Mouse (Mus musculus) testis, adult 2 months (tissue): ENCODE measurements around the gene Ank3. TPM values are rescaled to one million over a fixed set of nuclear protein-coding genes. Genes with fewer than 3 reads are reported as not detected.

Experiments
- H3K27ac ChIP-seq: fragments of 200-500 bp; 2 replicates; pipeline ENCODE4 v1.5.1; 2012; ENCODE audit warnings: low read depth, low read length; ENCODE audit not compliant: control insufficient read depth, insufficient read depth
- H3K27me3 ChIP-seq: fragments of 200-500 bp; 2 replicates; pipeline ENCODE4 v1.6.1; 2012; ENCODE audit warnings: mild to moderate bottlenecking, low read length, moderate library complexity; ENCODE audit not compliant: control insufficient read depth, insufficient read depth
- H3K36me3 ChIP-seq: fragments of 200-500 bp; 2 replicates; pipeline ENCODE4 v1.6.1; 2012; ENCODE audit warnings: mild to moderate bottlenecking, low read length; ENCODE audit not compliant: control insufficient read depth, insufficient read depth
- H3K4me1 ChIP-seq: fragments of 200-500 bp; 2 replicates; pipeline ENCODE4 v1.6.1; 2012; ENCODE audit warnings: low read length; ENCODE audit not compliant: control insufficient read depth, insufficient read depth
- H3K4me3 ChIP-seq: fragments of 200-500 bp; 2 replicates; pipeline ENCODE4 v1.5.1; 2012; ENCODE audit warnings: low read depth, mild to moderate bottlenecking, low read length, moderate library complexity, mixed read lengths; ENCODE audit not compliant: control insufficient read depth
- CTCF ChIP-seq: fragments of 200-500 bp; IDR thresholded peaks from 2 replicates; pipeline ENCODE4 v1.5.1; 2012; ENCODE audit warnings: low read depth, mild to moderate bottlenecking, inconsistent platforms, low read length, moderate library complexity; ENCODE audit not compliant: control insufficient read depth, insufficient read depth, insufficient replicate concordance
- POLR2A ChIP-seq: fragments of 200-500 bp; IDR thresholded peaks from 2 replicates; pipeline ENCODE4 v1.6.1; 2012; ENCODE audit warnings: low read depth, mild to moderate bottlenecking, inconsistent platforms, low read length, moderate library complexity; ENCODE audit not compliant: control insufficient read depth
- polyA plus RNA-seq: library from polyadenylated mRNA; depleted of rRNA; stranded (reverse); fragments of >200 nt; gene quantifications from 2 replicates; pipeline ENCODE4 v1.2.3, GENCODE M21; 2012

Gene Ank3
- polyA plus RNA-seq, 1 experiment, result 3.4 TPM

- Histone ChIP-seq H3K27me3 (no peaks in the 10 kb centered on the region), H3K4me3 (no peak overlapping the region), H3K36me3 (no peaks in the 10 kb centered on the region), H3K27ac (no peak overlapping the region), H3K4me1 (peaks cover 3% of the 10 kb centered on the region)
- TF ChIP-seq POLR2A (no peak), CTCF (no peak)
Measured at GRCm38 (mm10) chr10:69385136-69385535, 13.4 kb upstream of the Ank3 start.

- Histone ChIP-seq H3K27me3 (no peaks in the 10 kb centered on the region), H3K36me3 (no peaks in the 10 kb centered on the region), H3K4me1 (peaks cover 3% of the 10 kb centered on the region), H3K27ac (no peak overlapping the region), H3K4me3 (no peak overlapping the region)
- TF ChIP-seq CTCF, result no peak
- no peak for TF ChIP-seq POLR2A
Measured at GRCm38 (mm10) chr10:69386767-69387166, 11.8 kb upstream of the Ank3 start.

GRCm38 (mm10) chr10:69389511-69389910, 9.1 kb upstream of the Ank3 start:
- Histone ChIP-seq H3K36me3 (no peaks in the 10 kb centered on the region), H3K27me3 (no peaks in the 10 kb centered on the region), H3K4me1 (peaks cover 3% of the 10 kb centered on the region), H3K4me3 (no peak overlapping the region), H3K27ac (no peak overlapping the region)
- no peak for TF ChIP-seq POLR2A
- no peak for TF ChIP-seq CTCF

GRCm38 (mm10) chr10:69398197-69398762, 293 bp upstream of the Ank3 start:
- H3K4me3 ChIP-seq, result peak overlapping the region; percentile 52
- no peak for TF ChIP-seq POLR2A
- TF ChIP-seq CTCF, result no peak
- no peaks in the 10 kb centered on the region for H3K36me3 ChIP-seq
- H3K27me3 ChIP-seq, result no peaks in the 10 kb centered on the region
- H3K4me1 ChIP-seq, result peaks cover 14% of the 10 kb centered on the region
- no peak overlapping the region for H3K27ac ChIP-seq

GRCm38 (mm10) chr10:69399814-69400385, 1.3 kb downstream of the Ank3 start:
- Histone ChIP-seq H3K27me3 (no peaks in the 10 kb centered on the region), H3K36me3 (no peaks in the 10 kb centered on the region), H3K27ac (no peak overlapping the region), H3K4me1 (peaks cover 14% of the 10 kb centered on the region), H3K4me3 (no peak overlapping the region)
- TF ChIP-seq POLR2A, result no peak
- no peak for TF ChIP-seq CTCF

GRCm38 (mm10) chr10:69405431-69405830, 6.9 kb downstream of the Ank3 start:
- no peaks in the 10 kb centered on the region for H3K27me3 ChIP-seq
- H3K4me1 ChIP-seq, result no peaks in the 10 kb centered on the region
- H3K4me3 ChIP-seq, result no peak overlapping the region
- no peak overlapping the region for H3K27ac ChIP-seq
- TF ChIP-seq POLR2A (no peak), CTCF (no peak)
- no peaks in the 10 kb centered on the region for H3K36me3 ChIP-seq

GRCm38 (mm10) chr10:69414888-69415287, 16.3 kb downstream of the Ank3 start:
- Histone ChIP-seq H3K4me3 (peak overlapping the region; percentile 13), H3K36me3 (no peaks in the 10 kb centered on the region), H3K4me1 (peaks cover 7% of the 10 kb centered on the region), H3K27ac (no peak overlapping the region), H3K27me3 (no peaks in the 10 kb centered on the region)
- TF ChIP-seq CTCF (no peak), POLR2A (no peak)
